Mouse (Mus musculus) B cell, adult (primary cell): ENCODE results near the gene Fer1l5. TPM values are rescaled to one million over a fixed set of nuclear protein-coding genes. Genes with fewer than 3 reads are reported as not detected.

ENCODE experiments used
- total RNA-seq: library from RNA; stranded (reverse); gene quantifications from 4 replicates; pipeline ENCODE4 v1.2.4, GENCODE M21; 2023; ENCODE audit not compliant: inconsistent age

The Fer1l5 gene
- not detected in 4 replicates for total RNA-seq

GRCm38 (mm10) chr1:36371934-36372845 lies at the start of gene Fer1l5:
Gene Fer1l5 (plus strand): TSS chr1:36372291.

GRCm38 (mm10) chr1:36368969-36369645 lies 3.0 kb upstream of the Fer1l5 start, which contains the start of gene Kansl3:
Gene Kansl3 (minus strand): TSS chr1:36369181.

GRCm38 (mm10) chr1:36444471-36445464 lies 72.7 kb downstream of the Fer1l5 start, which contains the start of gene Lman2l:
Gene Lman2l (minus strand): TSS chr1:36445271.

GRCm38 (mm10) chr1:36471181-36472105 lies 99.4 kb downstream of the Fer1l5 start, which contains the start of gene Cnnm4:
Gene Cnnm4 (plus strand): TSS chr1:36471620.

Other genes starting within 250 kb of the Fer1l5 start
- 82.9 to 91.1 TPM (median 88.8 TPM) in 4 replicates for gene Uggt1, start 127.6 kb upstream of the Fer1l5 start, total RNA-seq
- gene Neurl3, start 97.6 kb upstream of the Fer1l5 start, total RNA-seq = 105 to 116 TPM (median 111 TPM) in 4 replicates
- gene Arid5a, start 64.6 kb upstream of the Fer1l5 start, total RNA-seq = 220 to 243 TPM (median 242 TPM) in 4 replicates
- gene Kansl3, start 3.1 kb upstream of the Fer1l5 start, total RNA-seq = 69.6 to 83.9 TPM (median 80.0 TPM) in 4 replicates
- 21.7 to 30.1 TPM (median 27.9 TPM) in 4 replicates for gene Lman2l, start 73.0 kb downstream of the Fer1l5 start, total RNA-seq
- 22.1 to 27.2 TPM (median 23.3 TPM) in 4 replicates for gene Cnnm4, start 99.3 kb downstream of the Fer1l5 start, total RNA-seq
- 26.6 to 32.0 TPM (median 28.4 TPM) in 4 replicates for gene Cnnm3, start 139.6 kb downstream of the Fer1l5 start, total RNA-seq
- 19.6 to 24.1 TPM (median 20.9 TPM) in 4 replicates for gene Ankrd23, start 164.6 kb downstream of the Fer1l5 start, total RNA-seq
- not detected in 4 replicates for gene Gm42417, start 167.1 kb downstream of the Fer1l5 start, total RNA-seq
- 18.0 to 21.8 TPM (median 19.2 TPM) in 4 replicates for gene Ankrd39, start 175.2 kb downstream of the Fer1l5 start, total RNA-seq
- 0.93 TPM in 1 of 4 replicates, not detected in the others for gene Sema4c, start 186.1 kb downstream of the Fer1l5 start, total RNA-seq